Mouse (Mus musculus): ENCODE results near the gene Jade2. TPM values are rescaled to one million over a fixed set of nuclear protein-coding genes. Genes with fewer than 3 reads are reported as not detected.

Gene Jade2
- polyA plus RNA-seq, 1 experiment from 2014 or later = 31.6 TPM

DNA sequence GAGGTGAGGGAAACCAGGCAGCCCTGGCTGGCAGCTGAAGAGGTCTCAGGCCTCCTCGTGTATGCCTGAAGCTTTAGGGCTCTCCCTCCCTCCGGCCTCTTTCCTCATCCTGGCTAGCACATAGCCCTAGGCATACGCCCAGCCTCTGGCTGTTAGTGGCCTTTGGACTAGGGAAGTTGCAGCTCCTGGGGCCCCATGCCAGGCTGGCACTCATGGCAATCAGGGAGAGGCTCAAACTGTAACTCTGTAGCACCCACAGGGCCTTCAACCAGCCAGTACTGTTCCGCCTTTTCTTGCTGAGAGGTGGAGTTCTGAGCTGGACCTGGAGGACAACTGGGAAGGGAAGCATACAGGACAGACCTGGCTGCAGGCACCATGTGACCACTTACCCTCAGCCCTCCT is 19.5 kb upstream of the Jade2 start:
- in situ Hi-C loops (cut with MboI; ENCODE audit: low pct_unique_long_range_greater_than_20kb) = no loop called here
- DNase-seq (ENCODE audit: low read depth, low spot score) (no peak), ATAC-seq (no peak)
- CTCF ChIA-PET = interaction anchor here (0.9 to 1.3 kb wide), 2 partner anchors 24 to 45 kb away, joined by 3 to 4 read pairs; no protein-coding TSS in a partner anchor
- no peaks in the 10 kb centered on the region for H3K27me3 ChIP-seq
- POLR2A ChIA-PET = interaction anchor here (1.1 kb wide), 1 partner anchor 21 kb away, joined by 4 read pairs; no protein-coding TSS in a partner anchor
- no peak for TF ChIP-seq CTCF (IDR thresholded peaks at IDR 0.05)

DNA sequence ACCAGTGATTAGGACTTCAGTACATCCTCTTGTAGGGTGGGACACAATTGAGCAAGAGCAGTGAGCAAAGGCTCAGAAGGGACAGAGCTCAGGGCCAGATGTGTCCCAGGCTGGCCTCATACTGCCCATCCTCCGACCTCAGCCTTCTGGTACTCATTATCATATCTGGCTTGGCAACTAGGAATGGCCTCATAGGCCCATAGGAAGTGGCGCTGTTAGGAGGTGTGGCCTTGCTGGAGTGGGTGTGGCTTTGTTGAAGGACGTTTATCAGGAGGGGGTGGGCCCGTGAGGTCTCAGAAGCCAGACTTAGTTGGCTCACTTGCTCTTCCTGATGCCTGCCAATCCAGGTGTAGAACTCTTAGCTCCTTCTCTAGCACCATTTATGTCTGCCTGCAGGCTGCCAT is 18.3 kb upstream of the Jade2 start:
- TF ChIP-seq CTCF (IDR thresholded peaks at IDR 0.05) = no peak
- ATAC-seq (no peak), DNase-seq (ENCODE audit: low read depth, low spot score) (no peak)
- H3K27me3 ChIP-seq = no peaks in the 10 kb centered on the region
- ChIA-PET CTCF (no interaction called here), POLR2A (interaction anchor here (2.1 kb wide), 1 partner anchor 41 kb away, joined by 8 read pairs; no protein-coding TSS in a partner anchor)
- in situ Hi-C loops (cut with MboI; ENCODE audit: low pct_unique_long_range_greater_than_20kb) = no loop called here

DNA sequence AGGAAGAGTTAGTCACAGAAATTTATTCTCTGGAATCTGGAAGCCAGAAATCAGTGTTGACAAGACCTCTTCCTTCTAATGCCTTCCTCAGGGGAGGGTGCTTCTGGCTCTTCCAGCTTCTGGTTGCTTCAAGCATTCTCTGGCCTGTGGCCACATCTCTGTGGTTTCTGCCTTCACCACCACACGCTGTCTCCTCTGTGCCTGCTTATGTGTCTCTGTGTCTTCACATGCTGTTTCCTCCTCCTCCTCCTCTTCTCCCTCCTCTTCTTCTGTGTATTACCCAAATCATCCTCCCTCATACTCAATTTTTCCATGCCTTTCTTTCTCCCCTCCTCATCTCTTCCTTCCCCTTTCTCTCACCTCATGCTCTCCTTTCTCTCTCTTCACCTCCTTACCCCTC is 17.6 kb upstream of the Jade2 start:
- ChIA-PET CTCF (interaction anchor here (1.2 to 1.4 kb wide), 2 partner anchors 74 to 86 kb away, joined by 3 to 4 read pairs; no protein-coding TSS in a partner anchor), POLR2A (interaction anchor here (0.7 to 2.1 kb wide), 5 partner anchors 9 to 41 kb away, joined by 3 to 8 read pairs (median 4); no protein-coding TSS in a partner anchor)
- no peaks in the 10 kb centered on the region for H3K27me3 ChIP-seq
- in situ Hi-C loops (cut with MboI; ENCODE audit: low pct_unique_long_range_greater_than_20kb) = no loop called here
- no peak for TF ChIP-seq CTCF (IDR thresholded peaks at IDR 0.05)
- ATAC-seq (peak; percentile 20), DNase-seq (ENCODE audit: low read depth, low spot score) (peak; percentile 73)

DNA sequence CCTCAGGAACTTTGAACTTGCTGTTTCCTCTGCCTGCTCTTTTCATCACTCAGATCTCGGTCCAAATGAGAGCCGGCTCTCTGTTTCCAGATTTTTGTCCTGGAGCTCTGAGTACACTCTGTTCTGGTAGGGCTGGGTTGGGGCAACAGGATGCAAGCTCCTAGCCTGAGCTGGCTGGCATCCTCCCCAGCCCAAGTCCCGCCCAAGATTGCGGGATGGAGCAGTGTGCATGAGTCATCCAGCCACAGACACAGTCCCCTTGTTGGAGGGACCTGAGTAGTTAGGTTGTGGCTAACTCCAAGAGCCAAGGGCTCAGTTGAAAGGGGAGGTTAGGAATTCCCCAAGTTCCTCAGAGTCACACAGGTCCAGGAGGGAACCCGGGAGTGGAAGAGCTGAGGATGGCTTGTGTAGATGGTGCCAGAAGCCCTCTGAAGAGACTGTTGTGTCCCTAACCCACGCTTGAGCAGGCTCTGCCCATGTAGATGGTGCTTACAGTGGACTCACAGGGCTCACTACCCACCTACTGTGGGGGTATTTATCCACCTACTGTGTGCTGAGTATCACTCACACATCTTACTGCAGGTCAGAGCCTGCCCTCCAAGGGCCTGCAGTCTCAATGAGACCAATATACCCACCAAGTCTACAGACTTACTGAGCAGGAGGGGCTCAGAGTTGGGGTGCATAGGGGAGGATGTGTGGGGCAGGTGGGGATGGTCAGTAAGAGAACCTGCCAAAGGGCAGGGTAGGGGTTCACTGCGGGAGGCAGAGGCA is 17.0 kb upstream of the Jade2 start:
- in situ Hi-C loops (cut with MboI; ENCODE audit: low pct_unique_long_range_greater_than_20kb) = no loop called here
- ATAC-seq = peak; percentile 90

DNA sequence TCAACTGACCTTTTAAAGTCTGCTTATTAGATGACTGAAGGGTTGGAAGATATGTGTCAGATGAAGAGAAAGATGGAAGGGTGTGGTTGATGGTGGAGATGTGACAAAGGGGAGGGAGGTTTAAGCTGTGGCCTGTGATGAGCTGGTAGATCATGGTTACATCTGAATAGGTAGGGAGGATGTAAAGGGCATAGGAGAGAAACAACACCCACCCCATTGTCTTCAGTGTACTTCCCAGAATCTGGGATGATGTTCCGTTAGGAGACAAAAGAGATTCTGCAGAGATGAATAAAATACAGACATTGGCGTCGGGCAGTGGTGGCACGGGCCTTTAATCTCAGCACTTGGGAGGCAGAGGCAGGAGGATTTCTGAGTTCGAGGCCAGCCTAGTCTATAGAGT is 15.7 kb upstream of the Jade2 start:
- CTCF ChIA-PET = interaction anchor here (0.9 kb wide), 1 partner anchor 67 kb away, joined by 3 read pairs; no protein-coding TSS in a partner anchor
- in situ Hi-C loops (cut with MboI; ENCODE audit: low pct_unique_long_range_greater_than_20kb) = no loop called here
- DNase-seq (ENCODE audit: low read depth, low spot score) = no peak

More for the DNA sequence above, 17.0 kb upstream of the Jade2 start:
- no peaks in the 10 kb centered on the region for H3K27me3 ChIP-seq
- no peak for TF ChIP-seq CTCF (IDR thresholded peaks at IDR 0.05)
- CTCF ChIA-PET = interaction anchor here (0.9 to 1.4 kb wide), 3 partner anchors 66 to 86 kb away, joined by 3 to 4 read pairs (median 3); no protein-coding TSS in a partner anchor
- peak; percentile 88 for DNase-seq (ENCODE audit: low read depth, low spot score)
- POLR2A ChIA-PET = interaction anchor here (0.7 to 2.1 kb wide), 7 partner anchors 9 to 86 kb away, joined by 3 to 8 read pairs (median 3); no protein-coding TSS in a partner anchor

DNA sequence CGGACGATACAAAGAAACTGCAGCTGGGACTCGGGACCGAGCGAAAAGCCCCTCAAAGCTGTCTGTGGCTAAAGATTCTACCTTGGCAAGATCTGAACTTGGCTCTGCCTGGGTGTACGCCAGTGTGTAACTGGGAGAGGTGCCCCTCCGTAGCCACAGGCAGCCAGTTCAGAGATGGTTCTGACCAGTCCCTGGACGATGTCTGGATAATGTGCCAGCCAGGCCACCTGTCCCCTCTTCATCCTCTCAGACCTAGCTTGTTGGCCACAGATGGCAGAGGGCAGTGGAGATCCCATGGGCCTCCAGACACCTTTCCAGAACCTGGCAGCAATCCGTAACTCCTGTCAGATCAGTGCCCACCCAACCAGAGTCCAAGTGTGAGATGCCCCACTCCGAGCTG is 9.8 kb upstream of the Jade2 start:
- no peak for DNase-seq (ENCODE audit: low read depth, low spot score)
- in situ Hi-C loops (cut with MboI; ENCODE audit: low pct_unique_long_range_greater_than_20kb) = no loop called here

More for the DNA sequence above, 15.7 kb upstream of the Jade2 start:
- no peak for TF ChIP-seq CTCF (IDR thresholded peaks at IDR 0.05)
- H3K27me3 ChIP-seq = no peaks in the 10 kb centered on the region
- no peak for ATAC-seq
- POLR2A ChIA-PET = no interaction called here

DNA sequence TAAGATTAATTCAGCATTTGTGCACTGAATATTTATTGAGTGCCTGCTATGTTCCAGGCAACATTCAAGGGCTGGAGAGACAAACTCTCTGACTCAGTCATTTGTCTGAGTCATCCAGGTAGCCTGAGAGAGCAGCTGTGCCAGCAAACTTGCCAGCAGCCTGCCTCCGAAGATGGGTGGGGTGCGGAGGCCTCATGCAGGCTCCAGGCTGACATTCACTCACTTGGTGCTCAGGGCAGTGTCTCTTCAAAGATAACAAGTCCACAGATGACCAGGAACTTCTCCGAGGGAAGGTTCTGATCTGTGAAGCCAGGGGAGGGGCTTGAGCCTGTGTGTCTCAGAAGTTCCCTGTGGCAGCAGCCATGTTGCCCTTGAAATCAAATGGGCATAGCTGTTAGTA is 8.6 kb upstream of the Jade2 start:
- no peak for DNase-seq (ENCODE audit: low read depth, low spot score)
- H3K27me3 ChIP-seq = no peaks in the 10 kb centered on the region
- ChIA-PET CTCF (interaction anchor here (0.7 kb wide), 1 partner anchor 74 kb away, joined by 3 read pairs; no protein-coding TSS in a partner anchor), POLR2A (interaction anchor here (1.2 to 1.4 kb wide), 2 partner anchors 9 to 50 kb away, joined by 3 to 4 read pairs; no protein-coding TSS in a partner anchor)
- in situ Hi-C loops (cut with MboI; ENCODE audit: low pct_unique_long_range_greater_than_20kb) = no loop called here
- ATAC-seq = no peak
- no peak for TF ChIP-seq CTCF (IDR thresholded peaks at IDR 0.05)

More for the DNA sequence above, 9.8 kb upstream of the Jade2 start:
- no peaks in the 10 kb centered on the region for H3K27me3 ChIP-seq
- no peak for ATAC-seq
- TF ChIP-seq CTCF (IDR thresholded peaks at IDR 0.05) = no peak
- ChIA-PET POLR2A (interaction anchor here (0.8 to 1.2 kb wide), 2 partner anchors 8 kb away, joined by 3 to 6 read pairs; no protein-coding TSS in a partner anchor), CTCF (no interaction called here)

DNA sequence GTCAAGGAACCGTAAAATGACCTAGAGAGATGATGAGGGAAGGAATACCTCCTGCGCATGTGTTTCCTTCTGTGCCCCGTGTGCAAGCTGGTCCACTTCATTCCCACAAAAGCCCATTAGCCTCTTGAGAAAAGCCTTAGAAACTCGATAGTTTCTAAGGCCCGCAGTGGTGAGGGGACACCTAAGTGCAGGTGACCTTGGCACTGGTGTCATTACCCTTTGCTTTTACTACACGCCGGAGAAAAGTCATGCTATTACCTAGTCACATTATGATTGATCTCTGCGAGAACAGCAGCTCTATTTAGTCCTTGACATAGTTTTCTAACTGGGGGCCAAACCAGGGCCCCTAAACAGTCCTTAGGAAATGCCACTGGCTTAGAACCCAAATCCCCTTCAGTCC is 3.2 kb upstream of the Jade2 start:
- in situ Hi-C loops (cut with MboI; ENCODE audit: low pct_unique_long_range_greater_than_20kb) = no loop called here
- ATAC-seq = no peak
- TF ChIP-seq CTCF (IDR thresholded peaks at IDR 0.05) = no peak
- ChIA-PET POLR2A (no interaction called here), CTCF (interaction anchor here (0.7 to 1.8 kb wide), 5 partner anchors 9 to 98 kb away, joined by 3 to 6 read pairs (median 3); no protein-coding TSS in a partner anchor)
- DNase-seq (ENCODE audit: low read depth, low spot score) = no peak
- no peaks in the 10 kb centered on the region for H3K27me3 ChIP-seq

DNA sequence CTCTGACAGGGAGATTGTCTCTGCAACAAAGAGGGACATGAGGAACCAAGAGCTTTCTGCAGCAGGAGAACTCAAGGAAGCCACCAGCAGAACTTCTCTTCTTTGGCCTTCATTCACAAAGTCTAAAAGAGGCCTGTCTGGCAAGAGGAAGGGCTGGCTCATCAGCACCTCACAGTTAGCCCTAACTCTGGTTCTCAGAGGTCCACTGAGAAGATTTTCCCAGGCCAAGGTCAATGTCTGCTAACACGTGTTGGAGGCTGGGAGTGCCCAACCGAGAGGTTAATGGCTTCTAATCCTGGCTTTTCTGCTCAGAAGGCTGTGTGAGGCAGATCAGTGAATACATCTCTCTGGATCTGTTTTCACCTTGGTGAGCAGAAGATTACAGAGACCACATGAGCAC is 2.1 kb upstream of the Jade2 start:
- no peak for ATAC-seq
- DNase-seq (ENCODE audit: low read depth, low spot score) = no peak
- H3K27me3 ChIP-seq = no peaks in the 10 kb centered on the region
- in situ Hi-C loops (cut with MboI; ENCODE audit: low pct_unique_long_range_greater_than_20kb) = loop anchor here (5.0 kb wide), 1 partner anchor 108 kb away; the partner anchor contains the start of gene Cdkn2aipnl
- POLR2A ChIA-PET = interaction anchor here (0.6 to 5.1 kb wide), 5 partner anchors 7 to 56 kb away, joined by 3 to 38 read pairs (median 5); no protein-coding TSS in a partner anchor
- CTCF ChIA-PET = interaction anchor here (1.5 kb wide), 1 partner anchor 56 kb away, joined by 4 read pairs; no protein-coding TSS in a partner anchor
- no peak for TF ChIP-seq CTCF (IDR thresholded peaks at IDR 0.05)

DNA sequence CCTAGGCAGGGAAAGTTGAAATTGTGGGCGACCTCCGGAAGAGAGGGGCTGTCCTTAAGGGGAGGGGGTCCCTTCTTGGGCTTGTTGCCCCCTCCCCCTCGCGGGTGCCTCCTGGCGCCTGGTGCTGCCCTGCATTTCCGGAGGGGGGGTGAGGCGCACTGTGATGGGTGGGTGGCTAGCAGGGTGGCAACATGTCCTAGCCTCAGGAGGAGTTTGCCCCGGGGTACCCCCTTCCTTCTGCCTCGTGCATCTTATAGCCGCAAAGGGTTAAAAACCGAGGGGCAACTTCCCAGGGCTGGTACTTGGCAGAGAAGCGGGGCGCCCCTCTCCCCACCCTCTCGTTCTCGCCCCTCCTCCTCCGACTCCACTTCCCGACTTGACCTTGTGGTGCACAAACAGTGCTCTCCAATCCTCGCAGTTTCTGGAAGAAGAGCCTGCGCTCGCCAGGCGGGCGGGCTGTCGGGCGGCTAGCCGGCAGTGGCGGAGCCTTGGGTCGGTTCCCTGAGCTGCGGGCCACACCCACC is 1.1 kb upstream of the Jade2 start:
- CTCF ChIA-PET = interaction anchor here (0.7 to 1.5 kb wide), 2 partner anchors 11 to 57 kb away, joined by 3 to 4 read pairs; no protein-coding TSS in a partner anchor
- no peaks in the 10 kb centered on the region for H3K27me3 ChIP-seq
- TF ChIP-seq CTCF (IDR thresholded peaks at IDR 0.05) = no peak
- DNase-seq (ENCODE audit: low read depth, low spot score) (no peak), ATAC-seq (peak; percentile 23)
- POLR2A ChIA-PET = interaction anchor here (0.6 to 5.1 kb wide), 14 partner anchors 8 to 376 kb away, joined by 3 to 38 read pairs (median 4); partner anchors contain the start of gene Cdkn2aipnl
- in situ Hi-C loops (cut with MboI; ENCODE audit: low pct_unique_long_range_greater_than_20kb) = loop anchor here (5.0 kb wide), 1 partner anchor 109 kb away; the partner anchor contains the start of gene Cdkn2aipnl
